Mouse (Mus musculus): ENCODE data around the gene Serpinb12. TPM values are rescaled to one million over a fixed set of nuclear protein-coding genes. Genes with fewer than 3 reads are reported as not detected.

Serpinb12 gene
- polyA plus RNA-seq, 2 experiments: not detected

DNA sequence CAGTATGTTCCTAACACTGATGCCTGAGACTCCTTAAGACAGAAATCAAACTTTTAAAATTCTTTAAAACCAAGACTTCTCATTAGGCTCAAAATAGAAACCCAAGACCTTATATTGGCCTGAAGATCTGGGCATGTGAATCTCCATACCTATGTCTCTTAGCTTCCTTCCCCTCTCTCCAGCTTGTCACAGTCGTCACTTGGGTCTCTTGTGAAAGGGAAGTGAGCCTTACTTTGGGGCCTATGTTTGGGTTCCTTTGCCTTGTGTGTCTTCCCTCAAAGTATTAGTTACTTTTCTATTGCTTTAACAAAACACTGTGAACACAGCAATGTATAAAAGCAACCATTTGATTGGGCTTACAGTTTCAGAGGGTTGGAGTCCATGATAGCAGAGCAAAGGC is 13.0 kb downstream of the Serpinb12 start:
- no peak overlapping the region for H3K27ac ChIP-seq
- no peaks in the 10 kb centered on the region for H3K27me3 ChIP-seq (ENCODE audit: control insufficient read depth, insufficient read depth, low read length)
- H3K4me1 ChIP-seq (replicated peaks; ENCODE audit: control insufficient read depth in 2 of 2, insufficient read depth in 2 of 2, low read length in 1 of 2): no peaks in the 10 kb centered on the region
- H3K36me3 ChIP-seq (replicated peaks; ENCODE audit: control insufficient read depth, insufficient read depth, low read depth): no peaks in the 10 kb centered on the region
- H3K9ac ChIP-seq (replicated peaks): no peak overlapping the region
- no peak overlapping the region for H3K4me2 ChIP-seq (ENCODE audit: low read depth)
- ATAC-seq (ENCODE audit: insufficient read depth) (no peak), DNase-seq (ENCODE audit: low read depth in 3 of 3, low spot score in 3 of 3) (no peak)
- no peak overlapping the region for H3K4me3 ChIP-seq (ENCODE audit: insufficient read depth in 1 of 2, low read depth in 2 of 2, low read length in 2 of 2)
- no peaks in the 10 kb centered on the region for H3K9me3 ChIP-seq (ENCODE audit: control insufficient read depth, low read length)
- 21% methylated on average over 1 of the region's 1 CpGs for WGBS (ENCODE audit: insufficient replicate concordance)
- no peak for TF ChIP-seq EP300 (IDR thresholded peaks at IDR 0.05; ENCODE audit: low read depth)
- no peak for TF ChIP-seq CTCF (IDR thresholded peaks at IDR 0.05; ENCODE audit: low read depth)

DNA sequence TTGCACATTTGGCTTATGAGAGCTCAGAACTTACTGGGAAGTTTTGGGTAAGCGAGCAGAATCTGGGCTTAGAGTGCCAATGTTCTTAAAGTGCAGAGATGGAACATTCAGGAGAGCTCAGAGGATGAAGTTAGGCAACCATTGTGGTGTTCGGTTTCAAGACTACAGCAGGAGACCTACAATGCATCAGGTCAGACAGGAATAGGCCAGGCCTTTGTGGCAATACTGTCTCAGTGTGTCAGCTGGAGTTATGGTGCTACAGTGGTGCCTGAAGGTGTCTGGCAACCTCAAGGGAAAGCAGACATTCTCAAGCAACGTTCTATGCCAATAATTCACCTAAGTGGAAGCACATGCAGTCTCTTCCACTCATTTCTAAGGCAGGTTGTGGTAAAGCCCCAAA is 25.7 kb downstream of the Serpinb12 start:
- H3K4me1 ChIP-seq (replicated peaks; ENCODE audit: control insufficient read depth in 2 of 2, insufficient read depth in 2 of 2, low read length in 1 of 2): no peaks in the 10 kb centered on the region
- WGBS (ENCODE audit: insufficient replicate concordance): 40% methylated on average over 3 of the region's 3 CpGs
- H3K27ac ChIP-seq: no peak overlapping the region
- ATAC-seq (ENCODE audit: insufficient read depth) (no peak), DNase-seq (ENCODE audit: low read depth in 3 of 3, low spot score in 3 of 3) (no peak)
- no peak overlapping the region for H3K4me3 ChIP-seq (ENCODE audit: insufficient read depth in 1 of 2, low read depth in 2 of 2, low read length in 2 of 2)
- no peak overlapping the region for H3K9ac ChIP-seq (replicated peaks)
- no peaks in the 10 kb centered on the region for H3K27me3 ChIP-seq (ENCODE audit: control insufficient read depth, insufficient read depth, low read length)
- no peaks in the 10 kb centered on the region for H3K36me3 ChIP-seq (replicated peaks; ENCODE audit: control insufficient read depth, insufficient read depth, low read depth)
- no peak overlapping the region for H3K4me2 ChIP-seq (ENCODE audit: low read depth)
- no peaks in the 10 kb centered on the region for H3K9me3 ChIP-seq (ENCODE audit: control insufficient read depth, low read length)
- TF ChIP-seq EP300 (IDR thresholded peaks at IDR 0.05; ENCODE audit: low read depth) (no peak), CTCF (IDR thresholded peaks at IDR 0.05; ENCODE audit: low read depth) (no peak)

DNA sequence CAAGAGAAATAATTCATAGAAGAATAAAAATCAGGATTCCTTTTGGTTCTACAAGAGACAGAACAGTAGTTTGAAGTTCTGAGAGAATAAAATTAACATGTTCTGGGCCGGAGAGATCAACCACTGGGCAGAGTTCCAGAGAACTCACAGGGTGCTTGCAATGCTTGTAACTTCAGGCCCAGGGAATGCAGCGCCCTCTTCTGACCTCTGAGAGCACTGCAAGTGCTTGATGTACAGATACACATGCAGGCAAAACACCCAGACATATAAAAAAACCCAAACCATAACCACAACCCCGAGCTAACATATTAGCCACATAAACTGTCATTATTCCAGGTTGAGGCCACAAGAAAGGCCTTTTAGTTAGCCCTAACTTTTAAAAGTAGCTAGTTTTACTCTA is 26.8 kb downstream of the Serpinb12 start:
- 21% methylated on average over 3 of the region's 3 CpGs for WGBS (ENCODE audit: insufficient replicate concordance)
- no peak overlapping the region for H3K4me3 ChIP-seq (ENCODE audit: insufficient read depth in 1 of 2, low read depth in 2 of 2, low read length in 2 of 2)
- no peaks in the 10 kb centered on the region for H3K9me3 ChIP-seq (ENCODE audit: control insufficient read depth, low read length)
- H3K4me1 ChIP-seq (replicated peaks; ENCODE audit: control insufficient read depth in 2 of 2, insufficient read depth in 2 of 2, low read length in 1 of 2): no peaks in the 10 kb centered on the region
- H3K27me3 ChIP-seq (ENCODE audit: control insufficient read depth, insufficient read depth, low read length): no peaks in the 10 kb centered on the region
- H3K9ac ChIP-seq (replicated peaks): no peak overlapping the region
- TF ChIP-seq CTCF (IDR thresholded peaks at IDR 0.05; ENCODE audit: low read depth): peak; percentile 43
- no peak for TF ChIP-seq EP300 (IDR thresholded peaks at IDR 0.05; ENCODE audit: low read depth)
- no peak overlapping the region for H3K27ac ChIP-seq
- ATAC-seq (ENCODE audit: insufficient read depth) (no peak), DNase-seq (ENCODE audit: low read depth in 3 of 3, low spot score in 3 of 3) (no peak)
- no peaks in the 10 kb centered on the region for H3K36me3 ChIP-seq (replicated peaks; ENCODE audit: control insufficient read depth, insufficient read depth, low read depth)
- no peak overlapping the region for H3K4me2 ChIP-seq (ENCODE audit: low read depth)

DNA sequence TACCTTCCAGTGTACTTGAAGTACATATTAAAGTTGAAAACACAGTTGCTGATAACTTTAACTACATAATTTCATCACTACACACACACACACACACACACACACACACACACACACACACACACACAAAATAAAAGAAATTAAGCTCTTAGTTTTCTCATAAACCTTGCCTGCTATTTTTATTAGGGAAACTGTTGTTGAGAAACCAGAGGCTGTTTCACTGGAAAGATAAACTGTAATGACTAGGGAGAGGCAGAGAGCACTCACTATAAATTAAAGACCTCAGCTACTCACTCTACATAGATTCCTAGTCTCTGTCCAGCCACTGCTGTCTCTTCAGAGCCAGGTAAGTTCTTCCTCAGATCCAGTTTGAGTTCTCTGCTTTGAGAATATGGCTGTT is 46.4 kb downstream of the Serpinb12 start, which contains the start of gene Serpinb13:
Gene Serpinb13, plus strand, starts transcription at position 301 of the 400 bp plus-strand sequence.
- TF ChIP-seq CTCF (IDR thresholded peaks at IDR 0.05; ENCODE audit: low read depth) (no peak), EP300 (IDR thresholded peaks at IDR 0.05; ENCODE audit: low read depth) (no peak)
- H3K9ac ChIP-seq (replicated peaks): no peak within 1 kb of the TSS
- H3K4me2 ChIP-seq (ENCODE audit: low read depth): no peak within 1 kb of the TSS
- H3K4me3 ChIP-seq (ENCODE audit: insufficient read depth in 1 of 2, low read depth in 2 of 2, low read length in 2 of 2): no peak within 1 kb of the TSS
- no peak for ATAC-seq (ENCODE audit: insufficient read depth)
- H3K9me3 ChIP-seq (ENCODE audit: control insufficient read depth, low read length): no peaks in the 10 kb centered on the region
- no peaks in the 10 kb centered on the region for H3K36me3 ChIP-seq (replicated peaks; ENCODE audit: control insufficient read depth, insufficient read depth, low read depth)
- no peaks in the 10 kb centered on the region for H3K4me1 ChIP-seq (replicated peaks; ENCODE audit: control insufficient read depth in 2 of 2, insufficient read depth in 2 of 2, low read length in 1 of 2)
- no peaks in the 10 kb centered on the region for H3K27me3 ChIP-seq (ENCODE audit: control insufficient read depth, insufficient read depth, low read length)
- DNase-seq (ENCODE audit: low read depth in 3 of 3, low spot score in 3 of 3): no peak
- H3K27ac ChIP-seq: no peak within 1 kb of the TSS

DNA sequence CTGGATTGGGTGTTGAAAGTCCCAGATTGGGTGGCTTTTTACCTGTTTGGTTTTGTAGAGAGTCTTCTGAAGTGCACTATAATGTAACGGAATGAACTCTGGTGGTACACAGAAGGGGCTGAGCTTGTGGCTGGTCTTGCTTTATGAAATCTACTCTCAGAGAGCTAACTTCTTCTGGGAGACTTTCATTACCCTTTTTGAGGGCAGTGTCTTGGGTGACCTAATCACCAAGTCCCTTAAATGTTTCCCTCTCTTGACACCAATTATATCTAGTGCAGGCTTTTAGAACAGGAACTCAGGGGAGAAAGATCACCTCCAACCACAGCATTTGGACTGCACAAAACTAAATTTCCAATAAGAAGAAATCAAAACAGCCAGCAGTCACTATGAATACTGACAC is 48.8 kb downstream of the Serpinb12 start:
- no peaks in the 10 kb centered on the region for H3K36me3 ChIP-seq (replicated peaks; ENCODE audit: control insufficient read depth, insufficient read depth, low read depth)
- H3K9ac ChIP-seq (replicated peaks): no peak overlapping the region
- H3K27me3 ChIP-seq (ENCODE audit: control insufficient read depth, insufficient read depth, low read length): no peaks in the 10 kb centered on the region
- ATAC-seq (ENCODE audit: insufficient read depth) (no peak), DNase-seq (ENCODE audit: low read depth in 3 of 3, low spot score in 3 of 3) (no peak)
- TF ChIP-seq EP300 (IDR thresholded peaks at IDR 0.05; ENCODE audit: low read depth) (no peak), CTCF (IDR thresholded peaks at IDR 0.05; ENCODE audit: low read depth) (no peak)
- H3K4me3 ChIP-seq (ENCODE audit: insufficient read depth in 1 of 2, low read depth in 2 of 2, low read length in 2 of 2): no peak overlapping the region
- 71% methylated on average over 1 of the region's 1 CpGs for WGBS (ENCODE audit: insufficient replicate concordance)
- no peak overlapping the region for H3K27ac ChIP-seq
- no peaks in the 10 kb centered on the region for H3K9me3 ChIP-seq (ENCODE audit: control insufficient read depth, low read length)
- no peak overlapping the region for H3K4me2 ChIP-seq (ENCODE audit: low read depth)
- H3K4me1 ChIP-seq (replicated peaks; ENCODE audit: control insufficient read depth in 2 of 2, insufficient read depth in 2 of 2, low read length in 1 of 2): no peaks in the 10 kb centered on the region
